Mouse (Mus musculus) mature B cell (primary cell): ENCODE data around the gene Lif.

Experiments used
- in situ Hi-C: fragments of 300-500 bp; cut with MboI; formaldehyde crosslinking; loops from 2 replicates; pipeline ENCODE4 v1.14.3; 2019

Lif gene

DNA sequence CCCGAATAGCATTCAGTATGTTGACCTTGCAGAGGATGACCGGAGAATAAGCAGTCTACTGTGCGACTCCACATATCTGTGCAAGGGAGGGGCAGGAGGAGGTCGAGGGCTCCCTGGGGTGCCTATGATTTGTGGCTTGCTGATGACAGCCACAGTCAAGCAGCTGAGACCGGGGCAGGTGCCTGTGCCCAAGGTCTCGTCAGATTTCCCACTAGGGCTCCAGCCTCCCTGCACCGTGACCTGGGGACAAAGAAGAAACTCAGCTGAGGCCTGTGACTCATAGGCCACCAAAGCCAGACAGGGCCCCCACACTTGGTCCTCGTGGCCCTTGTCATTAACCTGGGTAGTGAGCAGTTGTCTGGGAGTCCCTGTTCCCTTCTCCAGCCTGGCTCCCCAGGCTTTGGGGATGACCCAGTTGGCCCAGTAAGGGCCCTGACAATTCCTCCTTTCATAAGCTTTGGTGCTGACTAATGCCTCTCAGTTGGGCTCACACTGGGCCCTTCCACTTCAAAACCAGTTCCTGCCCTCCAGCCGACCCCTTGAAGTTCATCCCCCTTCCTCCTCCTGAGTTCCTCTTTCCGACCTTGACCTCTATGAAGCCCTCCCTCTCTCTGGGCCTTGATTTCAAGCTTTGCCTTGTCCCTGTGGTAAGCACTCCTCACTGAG is 39.4 kb downstream of the Lif start:
- in situ Hi-C loops: no loop called here

DNA sequence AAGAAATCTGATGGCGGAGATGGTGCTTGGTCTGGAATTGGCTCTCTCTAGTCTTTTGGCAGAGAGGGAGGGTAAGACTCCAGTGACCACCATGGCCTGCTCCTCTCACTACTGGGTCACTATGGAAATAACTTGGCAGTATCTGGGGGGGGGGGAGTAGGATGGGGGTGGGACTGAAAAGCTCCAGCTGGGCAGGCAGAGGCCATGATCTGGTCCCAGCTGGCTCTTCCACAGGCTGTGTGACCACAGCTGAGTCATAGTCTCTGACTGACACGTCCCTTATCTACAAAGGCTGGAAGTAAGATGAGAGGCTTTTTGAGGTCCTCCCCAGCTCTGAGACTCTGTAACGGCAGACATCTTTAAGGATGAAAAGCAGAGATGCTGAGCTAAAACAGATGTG is 40.4 kb downstream of the Lif start:
- in situ Hi-C loops: no loop called here

DNA sequence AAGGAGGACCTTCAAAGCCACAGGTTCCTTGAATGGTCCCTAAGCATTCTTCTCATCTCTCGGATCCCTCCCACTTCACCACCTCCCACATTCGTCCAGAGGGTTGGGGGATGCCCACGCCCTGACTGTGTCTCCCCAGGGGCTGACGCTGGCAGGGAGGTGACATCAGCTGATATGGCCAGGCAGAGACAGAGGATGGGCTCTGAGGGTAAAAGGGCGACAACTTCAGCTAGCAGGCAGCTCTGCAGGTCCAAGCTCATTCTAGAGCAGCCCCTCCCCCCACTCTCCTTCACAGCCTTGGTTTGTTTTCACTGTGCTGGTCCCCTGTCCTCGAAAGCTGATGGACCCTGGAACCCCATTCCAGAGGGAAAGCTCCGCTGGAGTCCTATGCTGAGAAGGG is 41.3 kb downstream of the Lif start:
- in situ Hi-C loops: no loop called here

DNA sequence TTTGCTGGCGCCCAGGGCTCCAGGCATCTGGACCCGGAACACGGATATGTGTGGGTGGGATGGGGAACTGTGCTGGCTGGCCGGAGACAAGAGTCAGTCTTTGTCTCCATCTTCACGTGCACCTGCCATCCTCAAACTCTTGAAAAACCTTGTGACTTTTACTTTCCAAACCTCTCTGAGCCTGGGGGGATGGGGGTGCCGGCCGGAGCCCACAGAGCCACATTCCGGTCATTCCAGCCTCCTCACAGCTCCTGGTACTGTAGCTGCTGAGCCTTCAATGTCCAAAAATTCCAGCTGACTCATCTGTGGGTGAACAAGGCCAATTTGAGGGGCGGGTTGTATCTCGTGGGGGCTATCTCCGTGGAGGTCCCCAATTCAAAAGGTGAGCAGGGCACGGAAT is 41.8 kb downstream of the Lif start:
- in situ Hi-C loops: no loop called here

DNA sequence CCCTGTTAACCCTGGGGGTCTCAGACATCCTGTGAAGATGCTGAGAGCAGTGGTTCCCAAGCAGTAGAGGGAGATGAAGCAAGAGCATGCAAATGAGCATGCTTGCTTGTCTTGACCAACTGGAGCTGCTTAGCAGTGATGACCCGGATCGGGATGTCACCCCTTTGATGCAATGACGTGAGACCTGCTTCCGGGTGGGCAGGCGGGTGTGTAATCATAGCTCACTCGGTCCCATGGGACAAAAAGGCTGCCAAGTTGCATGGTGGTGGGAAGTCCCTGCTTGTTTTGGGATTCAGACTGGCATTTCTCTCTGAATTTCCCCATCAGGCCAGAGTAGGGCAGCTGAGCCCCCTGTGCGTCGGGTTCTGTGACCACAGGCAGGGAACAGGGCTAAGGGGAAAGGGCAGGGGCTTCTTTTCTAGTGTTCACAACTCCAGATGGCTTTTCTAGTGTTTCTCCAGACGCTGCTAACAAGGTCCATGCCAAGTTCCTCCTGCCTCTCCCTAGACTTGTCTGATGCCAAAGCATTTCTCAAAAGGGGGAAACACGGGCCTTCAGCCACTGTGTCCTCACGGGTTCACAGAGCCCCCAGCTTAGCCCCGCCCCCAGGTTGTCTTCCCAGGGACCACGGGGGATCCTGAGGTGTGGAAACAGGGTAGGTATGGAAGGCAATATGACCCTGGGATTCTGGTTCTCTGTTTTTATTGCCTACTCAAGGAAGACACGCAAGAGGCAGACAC is 42.5 kb downstream of the Lif start:
- in situ Hi-C loops: no loop called here

DNA sequence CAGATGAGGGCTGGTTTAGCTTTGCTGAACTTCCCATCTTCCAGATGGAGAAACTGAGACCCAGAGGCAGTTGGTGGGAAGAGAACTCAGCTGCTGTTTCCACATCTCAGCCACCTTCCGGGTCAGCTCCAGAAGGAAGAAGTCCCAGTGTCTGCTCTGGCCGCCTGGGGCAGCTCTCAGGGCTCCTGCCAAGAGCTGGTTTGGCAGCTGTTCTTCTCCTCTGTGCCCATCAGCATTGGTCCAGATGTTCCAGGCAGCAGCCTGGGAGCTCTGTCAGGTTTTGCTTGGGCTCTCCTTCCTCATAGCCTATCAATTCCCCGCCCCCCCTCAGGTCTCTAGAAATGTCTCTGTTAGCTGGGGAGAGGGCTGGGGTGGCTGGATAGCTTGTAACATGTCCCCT is 43.3 kb downstream of the Lif start:
- in situ Hi-C loops: no loop called here

DNA sequence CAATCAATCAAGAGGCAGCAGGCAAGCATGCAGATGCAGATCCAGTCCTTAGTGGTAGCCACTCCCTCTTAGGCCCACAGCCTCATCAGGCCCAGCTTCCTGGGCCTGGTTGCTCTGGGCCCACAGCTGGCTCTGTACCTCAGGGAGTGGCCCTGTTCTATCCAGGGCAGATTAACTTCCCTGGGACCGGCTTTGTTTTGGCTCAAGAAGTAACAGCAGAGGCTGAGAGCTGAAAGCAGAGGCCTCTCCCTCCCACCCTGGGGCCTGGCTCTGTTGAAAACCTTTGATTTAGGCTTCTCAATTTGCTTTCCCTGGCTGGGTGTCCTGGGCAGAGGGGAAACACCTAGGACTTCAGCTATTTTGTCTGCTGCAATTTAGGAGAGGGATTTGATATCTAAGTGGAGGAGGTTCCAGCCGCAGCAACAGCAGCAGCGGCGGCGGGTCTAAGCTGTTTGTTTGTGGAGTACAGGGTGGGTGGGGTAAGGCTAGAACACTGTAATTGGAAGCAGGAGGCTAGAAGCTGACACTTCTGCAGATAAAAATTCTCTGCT is 45.1 kb downstream of the Lif start:
- in situ Hi-C loops: no loop called here

DNA sequence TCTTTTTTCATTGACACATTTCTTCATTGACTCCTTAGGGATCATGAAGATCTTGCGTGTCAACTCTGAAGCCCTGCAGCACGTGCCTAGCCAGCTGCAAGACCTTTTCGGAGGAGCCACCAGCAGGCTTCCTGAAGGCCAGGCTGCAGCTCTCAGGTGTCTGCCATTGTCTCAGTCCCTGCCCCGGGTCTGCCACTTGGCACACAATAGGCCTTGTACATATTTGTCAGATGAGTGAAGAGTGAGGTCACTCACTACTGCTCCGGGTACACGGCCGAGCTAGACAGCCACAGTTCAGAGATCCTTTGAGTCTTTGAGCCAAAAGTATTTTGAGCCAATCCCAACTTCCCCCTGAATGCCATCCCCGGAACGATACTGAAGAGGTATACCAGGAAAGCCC is 45.7 kb downstream of the Lif start:
- in situ Hi-C loops: no loop called here

DNA sequence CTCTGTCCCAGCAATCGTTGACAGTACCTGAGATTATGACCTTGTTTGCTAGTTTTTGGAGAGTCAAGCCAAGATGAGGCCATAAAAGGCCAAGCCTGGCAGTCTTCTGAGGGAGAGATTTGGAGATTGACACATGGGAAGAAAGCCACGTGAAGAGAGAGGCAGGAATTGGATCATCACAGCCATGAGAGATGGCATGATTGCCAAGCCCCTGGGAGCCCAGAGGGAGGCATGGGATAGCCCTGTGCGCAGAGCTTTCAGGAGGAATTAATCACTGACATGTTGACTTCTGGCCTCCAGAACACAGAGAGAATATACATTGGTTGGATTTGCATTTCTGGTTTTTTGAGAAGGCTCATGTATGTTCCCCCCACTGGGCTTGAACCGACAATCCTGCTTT is 46.8 kb downstream of the Lif start:
- in situ Hi-C loops: no loop called here

DNA sequence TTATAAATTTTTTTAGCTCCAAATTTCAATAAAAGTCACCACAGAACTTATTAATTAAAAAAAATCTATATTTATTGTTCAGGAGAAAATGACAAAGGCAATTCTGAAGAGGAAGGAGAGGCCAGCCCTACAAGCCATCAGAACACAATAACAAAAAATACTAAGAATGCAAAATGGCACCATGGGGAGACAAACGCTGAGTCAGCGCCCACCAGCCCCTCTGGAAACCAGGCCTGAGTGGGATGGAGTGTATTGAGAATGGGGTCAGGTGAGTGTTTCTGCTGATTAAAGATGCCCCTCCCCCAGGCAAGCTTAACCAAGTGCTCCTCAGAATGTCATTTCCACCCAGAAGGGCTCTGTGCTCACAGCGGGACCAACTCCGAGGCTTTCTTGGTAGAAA is 47.7 kb downstream of the Lif start:
- in situ Hi-C loops: no loop called here

DNA sequence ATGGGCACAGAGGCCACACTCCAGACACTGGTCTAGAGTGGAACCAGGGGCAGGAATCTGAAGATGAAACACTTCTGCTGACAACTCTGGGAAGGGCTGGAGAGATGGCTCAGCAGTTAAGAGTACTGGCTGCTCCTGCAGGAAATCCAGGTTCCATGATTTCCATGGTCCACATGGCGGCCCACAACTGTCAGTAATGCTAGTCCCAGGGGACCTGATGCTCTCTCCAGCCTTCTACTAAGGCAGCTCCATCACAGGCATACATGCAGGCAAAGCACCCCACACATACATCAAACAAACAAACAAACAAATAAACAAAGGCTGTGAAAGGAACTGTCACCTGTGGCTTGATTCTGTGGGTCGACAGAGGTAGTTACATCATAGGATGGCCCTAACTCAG is 48.7 kb downstream of the Lif start:
- in situ Hi-C loops: no loop called here

DNA sequence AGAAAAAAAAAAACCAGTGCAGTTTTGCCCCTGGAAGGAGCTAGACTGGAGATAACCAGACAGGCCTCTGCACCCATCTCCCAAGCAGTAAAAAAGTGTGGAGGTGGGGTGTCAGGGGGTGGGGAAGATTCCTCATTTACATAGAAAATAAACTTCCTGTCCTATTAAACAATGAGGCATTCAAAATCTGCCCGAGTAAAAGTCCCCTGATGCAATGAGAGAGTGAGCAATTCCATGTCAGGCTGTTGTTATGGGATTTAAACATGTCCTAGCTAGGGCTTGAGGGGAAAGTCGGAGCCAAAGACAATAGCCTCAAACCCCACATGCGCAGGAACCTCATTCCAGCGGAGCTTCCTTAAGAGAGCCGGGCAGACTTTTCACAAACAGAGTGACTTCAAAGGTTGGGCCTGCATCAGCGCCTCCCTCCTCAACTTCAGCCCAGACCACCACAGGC is 50.7 kb downstream of the Lif start:
- in situ Hi-C loops: no loop called here

DNA sequence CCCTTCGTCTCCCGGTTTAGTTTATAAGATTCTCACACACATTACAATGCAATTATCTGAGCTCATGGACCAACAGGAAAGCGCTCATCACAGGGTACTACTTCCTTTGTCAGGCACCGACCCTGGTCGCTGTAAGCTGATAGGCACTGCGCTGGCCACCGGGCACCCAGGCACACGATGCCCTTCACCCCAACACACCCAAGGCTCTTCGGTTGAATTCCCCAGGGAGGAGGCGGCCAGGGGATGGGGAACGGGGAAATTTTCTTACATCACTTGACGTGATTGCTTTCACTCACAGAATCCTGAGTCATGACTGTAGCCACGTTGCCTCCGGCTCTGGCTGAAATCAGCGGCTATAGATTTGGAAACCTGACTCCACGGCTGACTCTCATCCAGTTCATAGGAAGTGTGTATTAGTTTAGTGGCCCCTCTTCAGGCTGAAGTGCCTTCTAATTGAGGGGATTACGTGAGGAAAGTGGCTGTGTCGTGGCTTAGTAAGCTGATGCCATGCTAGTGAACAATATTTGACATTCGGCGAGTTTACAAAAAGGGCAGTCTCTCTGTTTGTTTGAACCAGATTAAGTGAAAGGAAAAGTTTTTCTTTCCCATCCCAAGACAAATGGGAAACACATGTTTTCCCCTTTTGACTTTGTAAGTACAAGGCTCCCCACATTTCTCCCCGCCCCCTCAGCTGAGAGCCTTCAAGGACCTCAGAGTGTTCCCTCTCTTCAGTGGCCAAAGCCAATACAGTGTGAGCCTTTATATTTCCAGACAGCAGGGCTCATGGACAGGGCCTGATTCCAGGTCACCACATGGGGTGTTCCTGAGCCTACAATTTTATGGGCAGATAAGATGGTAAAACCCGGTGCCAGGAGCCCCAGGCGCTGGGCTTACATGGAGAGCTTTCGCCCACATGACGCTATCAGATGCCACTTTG is 51.4 kb downstream of the Lif start:
- in situ Hi-C loops: no loop called here

DNA sequence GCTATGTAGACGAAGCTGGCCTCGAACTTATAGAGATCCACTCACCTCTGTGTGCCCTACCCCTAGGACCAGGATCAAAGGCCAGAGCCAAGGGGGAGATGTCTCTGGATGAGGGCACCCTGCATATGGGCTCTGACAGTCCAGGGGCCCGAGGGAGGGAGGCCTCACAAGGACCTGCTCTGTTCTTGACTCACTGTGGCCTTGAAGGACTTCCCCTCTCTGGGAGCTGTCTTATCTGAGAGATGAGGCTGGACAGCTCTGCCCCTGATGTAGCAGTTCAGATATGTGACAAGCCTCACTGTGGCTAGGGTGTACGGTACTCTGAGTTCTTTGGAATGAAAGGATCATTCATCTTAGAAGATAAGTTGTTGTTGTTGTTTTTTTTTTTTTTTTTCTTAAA is 52.3 kb downstream of the Lif start:
- in situ Hi-C loops: no loop called here

DNA sequence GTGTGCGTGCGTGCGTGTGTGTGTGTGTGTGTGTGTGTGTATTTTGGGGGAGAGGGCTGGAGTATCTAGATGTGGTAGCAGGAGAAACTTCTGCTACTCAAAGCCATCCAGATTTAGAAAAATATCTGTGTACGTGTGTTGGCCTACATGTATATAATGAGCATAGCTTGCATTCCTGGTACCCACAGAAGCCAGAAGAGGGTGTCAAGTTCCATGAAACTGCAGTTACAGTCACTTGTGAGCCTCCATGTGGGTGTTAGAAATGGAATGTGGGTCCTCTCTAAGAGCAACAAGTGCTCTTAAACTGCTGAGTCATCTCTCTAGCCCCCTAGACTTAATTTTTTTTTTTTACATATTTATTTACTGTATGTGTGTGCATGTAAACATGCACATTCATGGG is 53.0 kb downstream of the Lif start:
- in situ Hi-C loops: no loop called here

DNA sequence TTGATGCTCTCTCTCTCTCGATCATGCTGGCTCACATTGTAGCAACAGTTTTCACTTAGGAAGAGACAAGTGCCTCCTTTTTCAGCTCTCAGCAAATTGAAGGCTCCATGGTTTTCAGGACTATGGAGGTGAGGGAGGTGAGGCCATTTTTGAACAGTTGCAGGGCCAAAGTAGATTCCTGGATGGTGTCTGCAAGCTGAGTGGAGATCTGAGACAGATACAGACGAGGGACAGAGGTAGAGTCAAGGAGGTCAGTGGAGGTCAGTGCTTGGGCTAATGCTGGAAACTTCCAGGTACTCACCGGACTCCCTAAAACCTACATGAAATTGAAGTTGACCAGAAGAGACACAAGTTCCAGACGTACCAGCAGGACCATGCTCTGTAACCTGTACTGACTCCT is 54.8 kb downstream of the Lif start:
- in situ Hi-C loops: no loop called here

DNA sequence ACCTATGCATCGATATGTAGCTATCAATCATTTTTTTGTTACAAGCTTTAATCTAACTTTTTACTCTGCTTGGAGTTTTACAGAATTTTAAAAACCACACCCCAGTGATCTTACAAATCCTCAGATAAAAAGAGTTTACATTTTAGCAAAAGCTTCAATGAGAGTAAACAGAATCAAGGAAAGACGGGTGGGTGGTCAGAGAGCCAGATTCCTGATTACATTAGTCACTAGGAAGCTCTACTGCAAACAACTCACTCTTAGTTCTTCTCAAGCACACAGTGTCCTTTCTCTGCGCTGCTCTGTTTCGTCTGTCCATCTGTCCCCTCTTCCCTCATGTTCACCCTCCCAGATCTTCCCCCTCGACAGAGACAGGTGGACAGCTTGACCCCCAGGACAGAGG is 59.9 kb downstream of the Lif start:
- in situ Hi-C loops: no loop called here

DNA sequence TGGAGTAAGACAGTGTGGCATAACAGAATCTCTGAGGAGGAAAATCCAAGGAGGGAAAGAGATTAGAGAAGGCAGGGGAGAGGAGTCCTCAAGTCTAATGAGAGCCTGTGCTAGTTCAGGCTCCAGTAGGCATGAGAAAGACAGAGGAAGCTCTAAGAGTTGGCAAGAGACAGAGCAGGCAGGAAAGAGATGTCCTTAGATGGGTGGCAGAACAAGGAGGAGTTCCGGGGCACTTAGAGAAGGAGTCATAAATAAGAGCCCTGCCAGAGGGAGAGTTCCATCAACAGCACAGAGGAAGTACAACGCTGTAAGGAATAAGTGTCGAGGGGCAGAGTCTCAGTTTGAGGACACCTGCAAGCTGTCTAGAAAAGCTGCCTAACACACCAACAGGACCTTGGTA is 60.7 kb downstream of the Lif start:
- in situ Hi-C loops: no loop called here

DNA sequence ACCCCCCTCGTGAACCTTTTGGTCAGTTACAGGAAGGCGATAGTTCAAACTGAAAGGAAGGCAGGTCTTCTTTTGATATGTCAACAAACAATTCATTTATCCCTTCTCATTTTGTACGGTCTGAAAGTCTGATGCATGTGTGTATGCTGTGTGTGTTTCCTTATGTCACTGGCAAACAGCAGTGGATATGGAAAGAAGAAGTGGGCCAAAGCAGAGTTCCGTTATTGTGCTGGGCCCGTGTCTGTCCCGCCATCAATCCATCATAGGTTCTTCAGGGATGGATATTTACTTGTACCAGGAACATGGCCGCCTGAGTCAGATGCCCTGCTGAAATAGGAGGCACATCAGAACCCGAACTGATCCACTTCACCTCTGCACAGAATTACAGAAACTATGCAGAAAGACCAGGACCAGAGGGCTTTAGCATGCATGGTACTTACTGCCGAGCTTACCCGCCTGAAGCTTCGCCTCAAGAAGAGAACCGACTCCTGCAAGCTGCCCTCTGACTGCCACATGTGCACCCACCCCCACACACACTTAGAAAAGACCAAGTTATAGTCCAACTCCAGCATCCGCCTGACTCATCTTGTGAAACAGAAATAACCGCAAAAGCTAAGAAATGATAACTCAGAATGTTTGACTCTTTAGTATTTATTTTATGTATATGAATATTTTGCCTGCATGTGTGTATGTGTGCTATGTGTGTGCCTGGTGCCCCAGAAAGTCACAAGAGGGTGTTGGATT is 62.0 kb downstream of the Lif start:
- in situ Hi-C loops: no loop called here

DNA sequence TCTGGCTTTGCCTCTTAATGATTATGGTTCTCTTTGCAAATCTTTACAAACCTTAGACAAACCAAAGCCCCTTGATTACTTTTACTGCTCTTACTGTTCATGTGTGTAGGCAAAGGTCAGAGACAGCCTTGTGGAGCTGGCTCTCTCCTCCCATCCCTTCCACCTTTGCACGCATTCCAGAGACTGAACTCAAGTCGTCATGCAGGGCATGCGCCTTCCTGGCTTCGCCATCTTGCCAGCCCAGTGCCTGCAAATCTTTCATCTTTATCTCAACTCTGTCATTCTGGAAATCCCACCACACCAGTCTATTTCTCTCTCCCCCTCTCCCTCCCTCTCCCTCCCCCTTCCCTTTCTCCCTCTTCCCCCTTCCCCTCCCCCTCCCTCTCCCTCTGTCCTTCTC is 63.5 kb downstream of the Lif start:
- in situ Hi-C loops: no loop called here
